Mouse (Mus musculus): ENCODE data around the gene Ppp1r10. TPM values are rescaled to one million over a fixed set of nuclear protein-coding genes. Genes with fewer than 3 reads are reported as not detected.
A peak's percentile ranks its signal among the peaks of the same experiment; 100 is the strongest.

Gene Ppp1r10
- polyA plus RNA-seq (2015; fragmentation: Nextera tagmentation; extraction: Ambion mirVana), result 35.0 and 40.1 TPM in 2 replicates

DNA sequence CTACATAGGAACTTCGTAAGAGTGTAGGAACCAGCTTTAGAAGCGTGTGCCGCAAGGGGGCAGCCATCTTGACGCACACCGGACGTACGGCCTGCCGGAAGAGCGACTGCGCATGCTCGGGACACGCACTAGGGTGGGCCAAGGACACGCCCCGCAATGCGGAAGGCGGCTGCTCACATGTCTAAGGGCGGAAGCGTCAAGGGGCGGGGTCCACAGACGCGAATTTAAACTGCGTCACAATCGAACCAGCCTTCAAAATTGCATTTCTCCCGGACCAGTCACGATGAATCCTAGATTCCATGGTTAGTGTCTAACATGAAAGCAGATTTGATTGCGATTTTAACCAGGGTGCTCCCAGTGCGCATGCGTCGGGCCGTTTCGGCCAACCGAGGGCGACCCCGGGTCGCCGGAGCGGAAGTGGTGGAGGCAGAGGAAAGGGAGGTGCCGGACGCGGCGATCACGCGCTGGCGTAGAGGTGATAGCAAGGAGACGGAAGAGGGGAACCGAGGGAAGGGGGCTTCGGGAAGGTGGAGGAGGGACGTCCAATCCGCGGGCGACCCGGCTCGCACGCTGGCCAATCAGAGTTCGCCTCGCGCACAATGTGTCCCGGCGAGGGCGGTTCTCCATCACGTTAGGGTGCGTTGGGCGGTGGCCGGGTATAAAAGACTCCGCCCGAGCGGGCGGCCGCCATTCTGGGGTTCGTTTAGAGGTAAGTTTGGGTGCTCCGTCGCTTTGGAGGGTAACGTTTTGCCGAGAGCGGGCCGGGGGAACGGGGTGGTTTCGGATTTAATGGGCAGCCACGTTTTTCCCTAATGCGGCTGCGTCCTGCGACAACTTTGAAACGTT is at the start of gene Ppp1r10, which contains the start of gene Mrps18b:
Ppp1r10 (plus strand) TSS at position 138 of the 846 bp plus-strand sequence.
Mrps18b (minus strand) TSS at position 93 of the 846 bp plus-strand sequence.
- H3K27me3 ChIP-seq, result no peaks in the 10 kb centered on the region
- peaks cover 20% of the 10 kb centered on the region for H3K36me3 ChIP-seq
- no peaks in the 10 kb centered on the region for H3K9me3 ChIP-seq
- H3K4me3 ChIP-seq, result peak within 1 kb of the TSS; percentile 71
- peak within 1 kb of the TSS; percentile 69 for H3K4me2 ChIP-seq
- H3K27ac ChIP-seq, result peak within 1 kb of the TSS; percentile 96
- ATAC-seq (ENCODE audit: insufficient number of reproducible peaks, low FRiP score, low TSS enrichment, low read depth), result peak; percentile 96
- peak within 1 kb of the TSS; percentile 85 for H3K9ac ChIP-seq
- under 1% methylated on average over 83 of the region's 83 CpGs for WGBS
- H3K4me1 ChIP-seq, result peaks cover 24% of the 10 kb centered on the region

DNA sequence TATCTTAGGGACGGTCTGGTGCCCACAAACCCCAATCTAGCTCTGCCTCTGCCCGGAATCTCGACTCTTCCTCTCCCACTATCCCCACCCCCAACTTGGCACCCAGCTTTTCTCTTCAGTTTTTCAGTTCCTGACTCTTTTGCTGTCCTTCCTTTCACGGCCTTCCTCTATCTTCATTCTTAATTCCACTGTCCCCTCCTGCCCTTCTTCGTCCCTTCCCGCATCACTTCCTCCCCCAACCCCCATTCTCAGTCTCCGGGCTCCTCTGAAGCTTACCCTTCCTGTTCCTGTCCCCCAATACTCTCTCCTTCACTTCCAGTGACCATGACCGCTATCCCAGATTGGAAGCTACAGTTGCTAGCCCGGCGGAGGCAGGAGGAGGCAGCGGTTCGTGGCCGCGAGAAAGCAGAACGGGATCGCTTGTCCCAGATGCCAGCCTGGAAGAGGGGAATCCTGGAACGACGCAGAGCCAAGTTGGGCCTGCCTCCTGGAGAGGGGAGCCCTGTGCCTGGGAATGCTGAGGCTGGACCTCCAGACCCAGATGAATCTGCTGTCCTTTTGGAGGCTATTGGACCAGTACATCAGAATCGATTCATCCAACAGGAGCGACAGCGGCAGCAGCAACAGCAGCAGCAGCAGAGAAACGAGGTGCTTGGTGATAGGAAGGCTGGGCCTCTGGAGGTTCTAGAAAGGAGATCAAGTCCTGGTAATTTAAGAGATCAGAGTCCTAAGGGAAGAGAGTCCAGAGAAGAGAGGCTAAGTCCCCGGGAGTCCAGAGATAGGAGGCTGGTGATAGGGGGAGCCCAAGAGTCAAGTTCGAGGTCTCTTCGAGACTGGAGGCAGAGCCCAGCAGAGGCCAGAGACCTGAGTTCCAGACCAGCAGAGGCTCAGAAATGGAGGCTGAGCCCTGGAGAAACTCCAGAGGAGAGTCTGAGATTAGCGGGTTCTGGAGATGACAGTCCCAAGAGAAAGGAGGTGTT is 49.0 kb upstream of the Ppp1r10 start:
- Histone ChIP-seq H3K36me3 (peaks cover 8% of the 10 kb centered on the region; the same call in 1 of the 2 replicates), H3K27ac (peak overlapping the region; percentile 97), H3K4me2 (peak overlapping the region; percentile 92), H3K9ac (peak overlapping the region; percentile 65), H3K4me3 (peak overlapping the region; percentile 69), H3K27me3 (no peaks in the 10 kb centered on the region), H3K9me3 (no peaks in the 10 kb centered on the region), H3K4me1 (peaks cover 55% of the 10 kb centered on the region)
- ATAC-seq (ENCODE audit: insufficient number of reproducible peaks, low FRiP score, low TSS enrichment, low read depth), result no peak
- 9% methylated on average over 26 of the region's 26 CpGs for WGBS

GRCm38 (mm10) chr17:35868165-35868820 is 47.9 kb upstream of the Ppp1r10 start:
- H3K27ac ChIP-seq, result peak overlapping the region; percentile 97
- H3K4me1 ChIP-seq, result peaks cover 59% of the 10 kb centered on the region
- ATAC-seq (ENCODE audit: insufficient number of reproducible peaks, low FRiP score, low TSS enrichment, low read depth), result no peak
- no peaks in the 10 kb centered on the region for H3K27me3 ChIP-seq
- peak overlapping the region; percentile 69 for H3K4me3 ChIP-seq
- H3K9me3 ChIP-seq, result no peaks in the 10 kb centered on the region
- 23% methylated on average over 16 of the region's 17 CpGs for WGBS
- peak overlapping the region; percentile 65 for H3K9ac ChIP-seq
- peaks cover 10% of the 10 kb centered on the region for H3K36me3 ChIP-seq
- H3K4me2 ChIP-seq, result peak overlapping the region; percentile 92

DNA sequence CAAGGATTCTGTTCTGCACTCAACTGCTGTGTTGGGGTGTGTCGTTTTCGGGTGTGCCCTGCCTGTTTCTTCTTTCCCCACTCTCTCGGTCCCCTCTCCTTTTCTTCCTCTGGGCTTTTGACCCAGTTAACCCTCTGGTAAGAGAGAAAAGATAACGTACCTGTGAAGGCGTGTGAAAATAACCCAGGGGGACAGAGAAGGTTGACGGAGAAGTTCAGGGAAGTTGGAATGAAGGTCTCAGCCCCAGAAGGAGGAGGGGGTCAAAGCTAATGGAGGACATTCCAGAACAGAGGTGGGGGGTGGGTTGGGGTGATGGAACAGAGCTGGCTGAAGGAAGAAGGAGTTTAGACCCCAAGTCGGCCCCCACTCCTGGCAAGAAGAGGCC is 47.3 kb upstream of the Ppp1r10 start:
- Histone ChIP-seq H3K4me1 (peaks cover 64% of the 10 kb centered on the region), H3K36me3 (peaks cover 8% of the 10 kb centered on the region), H3K9ac (peak overlapping the region; percentile 65), H3K27ac (peak overlapping the region; percentile 97), H3K9me3 (no peaks in the 10 kb centered on the region), H3K4me3 (peak overlapping the region; percentile 69), H3K27me3 (no peaks in the 10 kb centered on the region), H3K4me2 (peak overlapping the region; percentile 92)
- ATAC-seq (ENCODE audit: insufficient number of reproducible peaks, low FRiP score, low TSS enrichment, low read depth), result no peak
- 3% methylated on average over 7 of the region's 7 CpGs for WGBS

GRCm38 (mm10) chr17:35869346-35870067 is 46.7 kb upstream of the Ppp1r10 start:
- Histone ChIP-seq H3K4me2 (peak overlapping the region; percentile 92), H3K36me3 (peaks cover 11% of the 10 kb centered on the region), H3K9me3 (no peaks in the 10 kb centered on the region), H3K27ac (peak overlapping the region; percentile 97), H3K4me1 (peaks cover 61% of the 10 kb centered on the region), H3K9ac (peak overlapping the region; percentile 33), H3K4me3 (peak overlapping the region; percentile 69), H3K27me3 (no peaks in the 10 kb centered on the region)
- no peak for ATAC-seq (ENCODE audit: insufficient number of reproducible peaks, low FRiP score, low TSS enrichment, low read depth)
- 8% methylated on average over 7 of the region's 7 CpGs for WGBS

DNA sequence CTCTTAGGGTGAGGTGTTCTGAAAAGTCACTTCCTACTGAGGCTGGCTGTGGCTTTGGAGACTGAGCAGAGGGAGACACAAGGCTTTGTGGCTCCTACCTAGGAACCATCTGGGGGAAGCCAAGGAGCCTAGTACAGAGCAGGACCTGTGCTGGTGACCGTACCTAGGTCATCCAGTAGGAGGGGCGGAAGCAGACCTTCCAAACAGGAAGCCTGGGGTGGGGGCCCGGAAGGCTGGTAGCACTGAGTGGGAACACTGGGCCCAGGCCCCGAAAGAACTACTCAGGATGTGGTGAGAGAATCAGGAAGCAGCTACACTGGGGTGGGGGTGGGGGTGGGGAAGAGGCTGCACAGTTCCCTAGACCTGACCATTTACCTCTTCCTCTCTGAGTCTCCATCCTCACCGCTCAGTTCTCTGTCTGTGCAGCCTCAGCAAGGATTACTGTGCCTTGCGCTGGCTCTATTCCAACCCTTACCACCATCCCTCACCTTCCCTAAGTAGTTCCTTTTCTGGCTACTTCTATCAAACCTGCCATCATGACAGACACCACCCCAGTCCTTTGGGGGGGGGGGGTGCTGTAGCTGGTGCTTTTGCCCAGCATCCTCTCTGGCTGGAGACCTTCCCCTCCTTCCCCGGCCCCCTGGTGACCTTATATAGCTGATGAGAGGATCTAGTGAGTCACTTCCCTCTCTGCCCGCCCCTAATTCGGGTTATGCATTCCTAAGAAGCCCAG is 45.9 kb upstream of the Ppp1r10 start:
- H3K9me3 ChIP-seq, result no peaks in the 10 kb centered on the region
- H3K4me3 ChIP-seq, result peak overlapping the region; percentile 69
- H3K9ac ChIP-seq, result peak overlapping the region; percentile 33; the same call in 1 of the 2 replicates
- WGBS, result 49% methylated on average over 9 of the region's 9 CpGs
- H3K4me2 ChIP-seq, result peak overlapping the region; percentile 92
- no peak for ATAC-seq (ENCODE audit: insufficient number of reproducible peaks, low FRiP score, low TSS enrichment, low read depth)
- H3K4me1 ChIP-seq, result peaks cover 55% of the 10 kb centered on the region
- peaks cover 19% of the 10 kb centered on the region for H3K36me3 ChIP-seq
- H3K27me3 ChIP-seq, result no peaks in the 10 kb centered on the region
- H3K27ac ChIP-seq, result peak overlapping the region; percentile 97

GRCm38 (mm10) chr17:35870884-35871696 is 45.1 kb upstream of the Ppp1r10 start:
- Histone ChIP-seq H3K36me3 (peaks cover 24% of the 10 kb centered on the region), H3K27me3 (no peaks in the 10 kb centered on the region), H3K4me1 (peaks cover 55% of the 10 kb centered on the region), H3K4me2 (peak overlapping the region; percentile 92; the same call in 1 of the 2 replicates), H3K4me3 (peak overlapping the region; percentile 69), H3K27ac (0 out of 2 replicates have a peak overlapping the region, but pooled peaks have one; percentile 97), H3K9ac (no peak overlapping the region), H3K9me3 (no peaks in the 10 kb centered on the region)
- no peak for ATAC-seq (ENCODE audit: insufficient number of reproducible peaks, low FRiP score, low TSS enrichment, low read depth)
- WGBS, result 76% methylated on average over 8 of the region's 8 CpGs

DNA sequence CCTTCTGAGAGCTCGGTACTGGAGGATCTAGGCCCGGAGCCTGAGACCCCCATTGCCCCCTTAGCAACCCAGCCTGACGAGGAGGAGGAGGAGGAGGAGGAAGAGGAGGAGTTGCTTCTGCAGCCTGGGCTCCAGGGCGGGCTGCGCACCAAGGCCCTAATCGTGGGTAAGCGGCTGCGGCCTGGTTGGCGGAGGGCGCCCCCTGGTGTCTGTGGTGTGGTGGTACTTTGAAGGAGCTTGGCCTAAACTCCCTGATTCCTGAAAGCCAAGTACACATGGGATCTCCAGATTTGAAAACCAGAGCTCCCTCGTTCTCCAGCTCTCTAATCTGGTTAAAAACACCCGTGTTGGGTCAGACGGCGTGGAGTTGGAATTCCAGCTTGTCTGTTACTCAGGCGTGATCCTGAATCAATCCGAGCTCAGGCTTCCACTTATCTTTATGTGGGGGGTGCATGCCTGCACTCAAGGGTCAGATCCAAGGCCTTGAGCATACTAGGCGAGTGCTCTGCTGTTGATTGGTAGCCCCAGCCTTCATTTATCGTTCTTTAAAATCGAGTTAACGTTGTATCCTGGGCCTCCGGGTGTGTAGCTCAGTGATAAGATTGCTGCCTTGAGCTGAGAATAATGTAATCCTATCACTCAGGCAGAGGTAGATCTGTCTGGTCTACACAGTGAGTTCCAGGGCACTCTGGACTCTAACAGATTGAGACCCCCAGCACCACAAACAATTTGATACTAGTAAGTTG is 42.3 kb upstream of the Ppp1r10 start:
- Histone ChIP-seq H3K4me2 (no peak overlapping the region), H3K27me3 (no peaks in the 10 kb centered on the region), H3K27ac (peak overlapping the region; percentile 40; the same call in 1 of the 2 replicates), H3K9me3 (no peaks in the 10 kb centered on the region), H3K36me3 (peaks cover 26% of the 10 kb centered on the region), H3K4me3 (no peak overlapping the region), H3K9ac (no peak overlapping the region), H3K4me1 (peaks cover 32% of the 10 kb centered on the region)
- 31% methylated on average over 21 of the region's 21 CpGs for WGBS
- no peak for ATAC-seq (ENCODE audit: insufficient number of reproducible peaks, low FRiP score, low TSS enrichment, low read depth)

- Histone ChIP-seq H3K27ac (no peak overlapping the region), H3K4me1 (peaks cover 24% of the 10 kb centered on the region), H3K36me3 (peaks cover 26% of the 10 kb centered on the region), H3K9me3 (no peaks in the 10 kb centered on the region), H3K4me2 (no peak overlapping the region), H3K4me3 (no peak overlapping the region), H3K27me3 (no peaks in the 10 kb centered on the region), H3K9ac (no peak overlapping the region)
- WGBS, result 81% methylated on average over 6 of the region's 6 CpGs
- no peak for ATAC-seq (ENCODE audit: insufficient number of reproducible peaks, low FRiP score, low TSS enrichment, low read depth)
These were observed 41.5 kb upstream of the Ppp1r10 start for GRCm38 (mm10) chr17:35874721-35875120.

Data from limb, embryonic 15.5 days (tissue).